Mouse (Mus musculus): ENCODE measurements at regions not wholly inside any gene's neighbourhood (a gene's known extent, or its start where the extent isn't known, plus 50 kb on each side); places are given as distances from the start of the nearest gene placed in this dataset.

DNA sequence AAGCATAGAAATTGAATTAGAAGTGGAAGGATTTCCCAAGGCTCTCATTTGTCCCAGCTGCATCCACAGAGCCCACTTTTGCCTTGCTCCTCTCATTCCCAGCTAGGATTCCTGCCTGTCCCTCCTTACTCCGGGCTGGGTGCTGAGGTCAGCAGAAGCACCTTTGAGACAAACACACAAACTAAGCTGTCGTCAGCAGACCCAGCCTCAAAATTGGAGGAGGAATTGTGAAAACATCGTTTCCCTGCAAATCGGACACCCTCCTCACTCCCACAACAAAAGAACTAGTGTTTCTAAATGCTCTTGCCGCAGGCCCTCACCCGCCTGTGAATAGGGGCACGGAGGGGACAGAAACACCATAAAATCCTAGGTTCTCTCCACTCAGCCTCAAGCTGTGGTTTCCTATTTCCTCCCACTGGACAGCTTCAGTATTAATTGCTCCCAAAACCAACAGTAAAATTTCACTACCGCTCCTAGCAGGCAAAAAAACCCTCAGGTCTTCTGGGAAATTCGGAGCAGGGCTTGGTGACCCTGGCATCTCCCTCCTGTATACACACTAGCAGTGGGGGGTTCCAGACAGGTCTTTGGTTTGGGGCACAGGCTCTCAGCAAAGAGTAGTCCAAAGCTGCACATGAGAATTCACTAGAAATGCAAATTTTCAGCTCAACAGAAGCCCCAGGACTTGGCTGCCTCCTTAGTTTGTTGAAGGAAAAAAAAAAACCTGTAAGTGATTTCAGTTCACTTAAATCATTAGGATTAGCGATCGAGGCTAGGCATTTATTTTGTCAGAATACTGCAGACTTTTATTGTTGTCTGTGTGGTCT is 123.5 kb upstream of the Adamts9 start:
- DNase-seq (ENCODE audit: low read depth, low spot score) = no peak
- TF ChIP-seq POLR2AphosphoS2 (IDR thresholded peaks at IDR 0.05; ENCODE audit: low read length) (no peak), MXI1 (IDR thresholded peaks at IDR 0.05; ENCODE audit: low read depth, low read length) (no peak), ZC3H11A (IDR thresholded peaks at IDR 0.05; ENCODE audit: low read depth, low read length) (no peak), NRF1 (IDR thresholded peaks at IDR 0.05; ENCODE audit: insufficient read depth, low read depth, low read length, poor library complexity, severe bottlenecking) (no peak), NELFE (IDR thresholded peaks at IDR 0.05; ENCODE audit: low read depth, low read length) (no peak), GATA1 (IDR thresholded peaks at IDR 0.05; ENCODE audit: low read depth, low read length) (no peak), TBP (IDR thresholded peaks at IDR 0.05; ENCODE audit: low read depth, low read length) (no peak), KAT2A (conservative IDR thresholded peaks at IDR 0.05; ENCODE audit: low read depth, low read length) (no peak), MEF2A (IDR thresholded peaks at IDR 0.05; ENCODE audit: extremely low read depth, insufficient replicate concordance, low read depth, low read length, poor library complexity, severe bottlenecking) (no peak), GABPA (IDR thresholded peaks at IDR 0.05; ENCODE audit: low read depth, low read length) (no peak)
- no peaks in the 10 kb centered on the region; the same call in 1 of the 2 replicates for H3K9me3 ChIP-seq (replicated peaks; ENCODE audit: insufficient read depth, low read length)

DNA sequence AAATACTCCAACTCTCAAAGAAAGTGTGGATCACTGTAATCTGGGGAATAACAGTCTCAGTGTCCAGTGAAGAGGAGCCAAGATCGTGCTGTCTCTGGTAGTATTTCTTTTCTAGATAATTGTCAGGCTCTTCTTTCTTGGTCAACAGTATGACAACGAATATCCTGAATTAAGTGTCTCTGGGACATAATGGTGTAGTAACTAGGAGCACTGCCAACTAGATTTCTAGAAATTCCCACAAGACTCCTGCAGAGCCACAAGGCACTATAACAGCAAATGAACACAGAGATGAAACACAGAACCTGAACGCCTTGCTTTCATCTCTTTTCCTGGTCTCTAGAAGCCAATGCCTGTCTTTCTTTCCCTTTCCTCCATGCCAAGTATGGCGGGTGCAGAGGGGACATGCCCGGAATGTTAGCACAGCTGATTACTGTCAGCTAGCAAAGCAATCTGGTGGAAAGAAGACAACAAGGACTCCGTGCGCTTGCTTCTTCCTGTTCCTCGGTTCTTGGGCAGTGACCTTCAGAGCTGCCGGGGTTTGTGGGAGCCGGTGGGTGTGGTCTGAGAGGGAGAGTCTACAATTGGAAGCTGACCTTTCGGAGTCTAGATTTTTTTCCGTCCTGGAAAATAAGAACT is 122.7 kb upstream of the Adamts9 start:
- no peaks in the 10 kb centered on the region for H3K4me1 ChIP-seq (ENCODE audit: control insufficient read depth in 1 of 2, insufficient read depth in 2 of 2, low read length in 2 of 2)
- no peak overlapping the region for H3K4me3 ChIP-seq (ENCODE audit: control insufficient read depth in 1 of 2, insufficient read depth in 1 of 2, low read depth in 2 of 2, low read length in 2 of 2)
- no peaks in the 10 kb centered on the region for H3K79me2 ChIP-seq (ENCODE audit: control insufficient read depth, insufficient read depth, low read length, poor library complexity)
- no peak for DNase-seq (ENCODE audit: low read depth, low spot score)
- H3K27me3 ChIP-seq (ENCODE audit: control insufficient read depth in 1 of 2, insufficient read depth in 2 of 2, low read length in 2 of 2) = no peaks in the 10 kb centered on the region
- no peaks in the 10 kb centered on the region; the same call in 1 of the 2 replicates for H3K9me3 ChIP-seq (replicated peaks; ENCODE audit: insufficient read depth, low read length)
- H3K27ac ChIP-seq (ENCODE audit: control insufficient read depth, low read depth, low read length) = no peak overlapping the region
- no peak overlapping the region for H3K9ac ChIP-seq (ENCODE audit: control insufficient read depth, low read depth, low read length, poor library complexity, severe bottlenecking)
- no peak for TF ChIP-seq CHD1 (IDR thresholded peaks at IDR 0.05; ENCODE audit: low read depth, low read length)
- TF ChIP-seq NRF1 (IDR thresholded peaks at IDR 0.05; ENCODE audit: insufficient read depth, low read depth, low read length, poor library complexity, severe bottlenecking) = no peak
- no peak for TF ChIP-seq RAD21 (IDR thresholded peaks at IDR 0.05; ENCODE audit: low read depth, low read length)
- no peak for TF ChIP-seq CTCF (IDR thresholded peaks at IDR 0.05 in 2 of 3, conservative IDR thresholded peaks at IDR 0.05 in 1 of 3; ENCODE audit: control insufficient read depth in 1 of 3, insufficient read depth in 1 of 3, low read depth in 2 of 3, low read length in 3 of 3, poor library complexity in 1 of 3, severe bottlenecking in 1 of 3)
- H3K36me3 ChIP-seq (ENCODE audit: control insufficient read depth in 1 of 2, insufficient read depth in 2 of 2, low read length in 2 of 2) = no peaks in the 10 kb centered on the region

More for the DNA sequence above, 123.5 kb upstream of the Adamts9 start:
- Histone ChIP-seq H3K79me2 (ENCODE audit: control insufficient read depth, insufficient read depth, low read length, poor library complexity) (no peaks in the 10 kb centered on the region), H3K27ac (ENCODE audit: control insufficient read depth, low read depth, low read length) (no peak overlapping the region), H3K4me3 (ENCODE audit: control insufficient read depth in 1 of 2, insufficient read depth in 1 of 2, low read depth in 2 of 2, low read length in 2 of 2) (no peak overlapping the region), H3K4me1 (ENCODE audit: control insufficient read depth in 1 of 2, insufficient read depth in 2 of 2, low read length in 2 of 2) (no peaks in the 10 kb centered on the region), H3K9ac (ENCODE audit: control insufficient read depth, low read depth, low read length, poor library complexity, severe bottlenecking) (no peak overlapping the region), H3K36me3 (ENCODE audit: control insufficient read depth in 1 of 2, insufficient read depth in 2 of 2, low read length in 2 of 2) (no peaks in the 10 kb centered on the region), H3K27me3 (ENCODE audit: control insufficient read depth in 1 of 2, insufficient read depth in 2 of 2, low read length in 2 of 2) (no peaks in the 10 kb centered on the region)
